ENCODE assay signal across 30 mouse cellular contexts in the genomic region with DNA sequence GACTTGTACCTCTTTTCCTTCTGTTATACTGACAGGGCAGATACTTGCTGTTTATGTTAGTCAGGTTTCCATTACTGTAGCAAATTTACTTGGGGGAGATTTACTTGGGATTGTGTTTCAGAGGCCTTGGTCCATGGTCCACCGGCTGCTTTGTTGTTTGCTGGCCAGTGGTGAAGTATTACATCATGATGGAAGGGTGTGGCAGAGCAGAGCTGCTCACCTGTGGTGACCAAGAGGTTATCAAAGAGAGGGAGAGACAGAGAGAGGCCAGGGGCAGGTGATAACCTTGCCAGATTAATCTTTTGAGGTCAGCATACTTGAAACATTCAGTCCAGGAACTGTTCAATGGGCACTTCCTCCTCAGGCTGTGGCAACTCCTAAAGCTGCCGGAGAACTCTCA. TPM values are rescaled to one million over a fixed set of nuclear protein-coding genes. Genes with fewer than 3 reads are reported as not detected.
"Had no signal": no experiment of that assay in that cellular context is flagged by ENCODE, and none has a peak within 500 bp of the region (broad histone marks: within the 10 kb centered on the region; RNA-seq: fewer than 3 reads in every experiment).

No protein-coding gene starts in this region.

- H3K27me3 ChIP-seq: hindbrain, embryonic 13.5 days; hindbrain, embryonic 15.5 days; kidney, embryonic 15.5 days had no signal

- ATAC-seq: forebrain, postnatal 0 days; hindbrain, postnatal 0 days; intestine, embryonic 16.5 days had no signal

- H3K9me3 ChIP-seq: heart, embryonic 13.5 days; heart, embryonic 15.5 days; hindbrain, embryonic 13.5 days; hindbrain, embryonic 15.5 days; kidney, embryonic 15.5 days; limb, embryonic 13.5 days; limb, embryonic 15.5 days had no signal

- H3K27ac ChIP-seq: heart, embryonic 13.5 days; heart, embryonic 15.5 days; hindbrain, embryonic 13.5 days; hindbrain, embryonic 15.5 days; hindbrain, postnatal 0 days; kidney, embryonic 15.5 days; kidney, postnatal 0 days; limb, embryonic 13.5 days; limb, embryonic 15.5 days had no signal

- H3K4me3 ChIP-seq: heart, embryonic 13.5 days; heart, embryonic 15.5 days; hindbrain, embryonic 13.5 days; hindbrain, embryonic 15.5 days; kidney, embryonic 15.5 days; limb, embryonic 13.5 days; limb, embryonic 15.5 days had no signal

- H3K4me2 ChIP-seq: heart, embryonic 11.5 days; heart, embryonic 13.5 days; heart, embryonic 15.5 days; hindbrain, embryonic 13.5 days; hindbrain, embryonic 15.5 days; kidney, embryonic 15.5 days; limb, embryonic 13.5 days; limb, embryonic 15.5 days had no signal

- H3K9ac ChIP-seq: forebrain, postnatal 0 days; heart, embryonic 13.5 days; heart, embryonic 15.5 days; hindbrain, embryonic 13.5 days; hindbrain, embryonic 15.5 days; kidney, embryonic 15.5 days; limb, embryonic 13.5 days; limb, embryonic 15.5 days had no signal

- DNase-seq: forebrain, postnatal 0 days; gastrocnemius, postnatal 14 days; gastrocnemius, postnatal 36 days; heart, adult 18-20 months; heart, postnatal 14 days; heart, postnatal 36 days; kidney, adult 11 months; kidney, adult 2 months; kidney, adult 9 months; kidney, postnatal 14 days; kidney, postnatal 36 days; layer of hippocampus, adult 9-11 months; layer of hippocampus, postnatal 36 days; left cerebral cortex, postnatal 4 days had no signal

- H3K4me1 ChIP-seq: heart, embryonic 13.5 days; heart, embryonic 15.5 days; hindbrain, embryonic 13.5 days; hindbrain, embryonic 15.5 days; limb, embryonic 13.5 days; limb, embryonic 15.5 days had no signal

- H3K36me3 ChIP-seq: heart, embryonic 13.5 days; heart, embryonic 15.5 days; hindbrain, embryonic 13.5 days; hindbrain, embryonic 15.5 days; kidney, embryonic 15.5 days; limb, embryonic 13.5 days; limb, embryonic 15.5 days had no signal

RNA-seq across cellular contexts. Expression of a gene that starts 3.0 kb away (rescaled TPM):
- polyA plus RNA-seq: forebrain, postnatal 0 days; heart, embryonic 11.5 days; heart, embryonic 13.5 days; heart, embryonic 15.5 days; heart, postnatal 0 days; hindbrain, embryonic 11.5 days; hindbrain, embryonic 13.5 days; hindbrain, embryonic 15.5 days; hindbrain, postnatal 0 days; intestine, embryonic 14.5 days; intestine, embryonic 16.5 days; kidney, embryonic 15.5 days; kidney, postnatal 0 days; large intestine, adult 2 months; limb, embryonic 11.5 days; limb, embryonic 13.5 days; limb, embryonic 15.5 days had no signal
